Mouse (Mus musculus): ENCODE data around the gene Asl.
"Not testable (repeated sequence)": the region's sequence is repeated elsewhere in the genome, so short reads cannot be mapped to it uniquely, and the experiment has no call there.

The Asl gene

DNA sequence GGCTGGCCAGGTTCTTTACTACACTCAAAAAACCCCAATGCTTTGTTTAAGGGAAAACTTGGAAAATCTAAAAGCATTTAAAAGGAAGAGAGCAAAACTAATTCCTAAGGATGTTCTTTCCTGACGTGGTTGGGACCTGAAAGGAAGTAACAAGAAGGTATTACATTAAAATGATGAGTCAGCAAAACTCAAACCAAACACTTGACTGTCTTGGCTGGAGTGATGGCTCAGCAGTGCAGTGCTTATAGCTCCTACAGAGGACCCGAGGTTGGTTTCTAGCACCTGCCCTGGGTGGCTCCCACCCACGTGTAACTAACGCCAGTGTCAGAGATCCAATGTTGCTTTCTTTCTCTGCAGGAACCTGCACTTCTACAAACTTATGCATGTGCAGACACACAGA lies 12.2 kb upstream of the Asl start:
- Histone ChIP-seq H3K9me3 (ENCODE audit: low read length) (no peaks in the 10 kb centered on the region), H3K4me1 (replicated peaks; ENCODE audit: low read depth, low read length) (peaks cover 17% of the 10 kb centered on the region), H3K27me3 (ENCODE audit: insufficient read depth, low read length) (no peaks in the 10 kb centered on the region), H3K4me3 (replicated peaks; ENCODE audit: low read length) (no peak overlapping the region), H3K36me3 (ENCODE audit: insufficient read depth, low read length) (peaks cover 83% of the 10 kb centered on the region)
- no peak for TF ChIP-seq NANOG (IDR thresholded peaks at IDR 0.05; ENCODE audit: borderline replicate concordance, low read length)
- no peak for TF ChIP-seq CTCF (conservative IDR thresholded peaks at IDR 0.05; ENCODE audit: low read length)
- no peak for TF ChIP-seq POU5F1 (IDR thresholded peaks at IDR 0.05; ENCODE audit: borderline replicate concordance, low read length)

DNA sequence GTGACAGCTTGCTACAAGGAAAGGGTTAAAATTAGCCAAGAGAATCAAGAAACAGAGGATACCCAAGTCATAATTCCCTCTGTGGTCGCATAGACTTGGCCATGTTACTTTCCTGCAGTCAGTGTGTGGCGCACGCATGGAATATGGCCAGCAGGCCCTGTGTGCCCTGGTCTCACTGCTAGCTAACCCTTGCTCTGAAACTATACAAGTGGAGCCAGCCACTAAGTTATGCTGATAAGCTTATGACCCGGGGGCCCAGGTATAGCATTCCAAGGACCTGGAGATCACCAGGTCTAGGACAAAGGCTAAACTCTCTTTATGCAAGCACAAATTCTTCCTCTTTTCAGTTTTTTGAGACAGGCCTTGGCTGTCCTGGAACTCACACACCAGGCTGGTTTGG lies 11.8 kb upstream of the Asl start:
- Histone ChIP-seq H3K4me3 (replicated peaks; ENCODE audit: low read length) (no peak overlapping the region), H3K27me3 (ENCODE audit: insufficient read depth, low read length) (no peaks in the 10 kb centered on the region), H3K9me3 (ENCODE audit: low read length) (no peaks in the 10 kb centered on the region), H3K36me3 (ENCODE audit: insufficient read depth, low read length) (peaks cover 78% of the 10 kb centered on the region), H3K4me1 (replicated peaks; ENCODE audit: low read depth, low read length) (peaks cover 19% of the 10 kb centered on the region)
- TF ChIP-seq CTCF (conservative IDR thresholded peaks at IDR 0.05; ENCODE audit: low read length) (no peak), NANOG (IDR thresholded peaks at IDR 0.05; ENCODE audit: borderline replicate concordance, low read length) (no peak)

DNA sequence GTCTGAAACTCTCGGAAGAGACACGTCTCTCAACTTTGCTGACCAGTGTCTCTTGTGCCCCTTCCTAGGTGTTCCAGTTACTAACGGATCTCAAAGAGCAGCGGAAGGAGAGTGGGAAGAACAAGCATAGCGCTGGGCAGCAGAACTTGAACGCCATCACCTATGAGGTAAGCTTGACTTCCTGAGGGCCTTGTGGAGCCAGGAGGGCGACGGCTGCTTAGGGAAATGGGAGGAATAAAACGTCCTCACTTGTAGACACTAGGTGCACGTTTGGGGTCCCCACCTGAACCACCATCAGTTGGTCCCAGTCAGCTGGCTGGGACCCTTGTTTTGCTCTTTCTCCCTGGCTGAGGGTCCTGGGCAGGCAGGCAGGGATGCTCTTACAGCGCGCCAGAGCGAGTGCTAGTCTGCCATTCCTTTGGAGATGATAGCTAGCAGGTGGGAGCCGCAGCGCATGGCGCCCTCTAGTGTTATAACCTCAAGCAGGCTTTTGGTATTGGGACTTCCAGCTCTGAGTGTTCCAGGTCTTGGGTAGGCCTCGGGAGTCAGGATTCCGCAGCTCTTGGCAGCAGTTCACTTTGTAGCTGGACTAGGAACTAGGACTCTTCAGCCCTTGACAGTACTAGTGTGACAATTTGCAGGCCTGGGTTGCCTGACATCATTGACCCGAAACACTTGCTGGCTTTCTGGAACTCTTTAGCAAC lies 8.9 kb upstream of the Asl start:
- H3K4me1 ChIP-seq (replicated peaks; ENCODE audit: low read depth, low read length) = peaks cover 28% of the 10 kb centered on the region
- peaks cover 62% of the 10 kb centered on the region for H3K36me3 ChIP-seq (ENCODE audit: insufficient read depth, low read length)
- H3K4me3 ChIP-seq (replicated peaks; ENCODE audit: low read length) = no peak overlapping the region
- no peaks in the 10 kb centered on the region for H3K9me3 ChIP-seq (ENCODE audit: low read length)
- no peaks in the 10 kb centered on the region for H3K27me3 ChIP-seq (ENCODE audit: insufficient read depth, low read length)
- no peak for TF ChIP-seq POU5F1 (IDR thresholded peaks at IDR 0.05; ENCODE audit: borderline replicate concordance, low read length)
- TF ChIP-seq CTCF (conservative IDR thresholded peaks at IDR 0.05; ENCODE audit: low read length) = peak; percentile 82

DNA sequence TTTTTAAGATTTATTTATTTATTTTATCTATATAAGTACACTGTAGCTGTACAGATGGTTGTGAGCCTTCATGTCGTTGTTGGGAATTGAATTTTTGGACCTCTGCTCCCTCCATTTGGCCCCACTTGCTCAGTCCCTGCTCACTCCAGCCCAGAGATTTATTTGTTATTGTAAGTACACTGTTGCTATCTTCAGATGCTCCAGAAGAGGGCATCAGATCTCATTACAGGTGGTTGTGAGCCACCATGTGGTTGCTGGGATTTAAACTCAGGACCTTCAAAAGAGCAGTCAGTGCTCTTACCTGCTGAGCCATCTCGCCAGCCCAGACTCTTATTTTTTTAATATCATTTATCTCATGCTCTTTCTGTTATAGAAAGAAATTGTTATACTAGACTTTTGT lies 7.3 kb upstream of the Asl start:
- H3K9me3 ChIP-seq (ENCODE audit: low read length); H3K27me3 ChIP-seq (ENCODE audit: insufficient read depth, low read length); H3K4me3 ChIP-seq (replicated peaks; ENCODE audit: low read length): not testable (repeated sequence)
- peak; percentile 31 for TF ChIP-seq CTCF (conservative IDR thresholded peaks at IDR 0.05; ENCODE audit: low read length)
- Histone ChIP-seq H3K36me3 (ENCODE audit: insufficient read depth, low read length) (peaks cover 46% of the 10 kb centered on the region), H3K4me1 (replicated peaks; ENCODE audit: low read depth, low read length) (peaks cover 44% of the 10 kb centered on the region)

DNA sequence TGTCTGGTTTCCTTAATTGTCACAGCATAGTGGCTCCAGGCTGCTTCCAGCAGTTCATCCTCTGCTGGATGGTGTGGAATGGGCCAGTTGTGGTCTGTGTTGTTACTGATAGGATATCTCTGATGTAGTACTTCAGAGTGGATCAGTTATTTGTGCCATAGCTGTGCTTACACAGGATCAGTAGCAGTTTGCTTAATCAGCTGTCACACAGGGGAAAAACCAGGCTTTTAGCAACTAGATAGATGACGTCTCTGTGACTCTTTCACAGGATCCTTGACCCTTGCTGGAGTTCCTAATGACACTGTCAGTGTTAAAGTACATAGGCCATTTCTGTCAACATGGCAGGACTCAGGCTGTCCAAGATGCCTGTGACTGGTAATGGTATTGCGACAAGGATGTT lies 4.8 kb upstream of the Asl start:
- TF ChIP-seq POU5F1 (IDR thresholded peaks at IDR 0.05; ENCODE audit: borderline replicate concordance, low read length) (no peak), NANOG (IDR thresholded peaks at IDR 0.05; ENCODE audit: borderline replicate concordance, low read length) (no peak), CTCF (conservative IDR thresholded peaks at IDR 0.05; ENCODE audit: low read length) (no peak)
- no peak overlapping the region for H3K4me3 ChIP-seq (replicated peaks; ENCODE audit: low read length)
- no peaks in the 10 kb centered on the region for H3K9me3 ChIP-seq (ENCODE audit: low read length)
- H3K4me1 ChIP-seq (replicated peaks; ENCODE audit: low read depth, low read length) = peaks cover 59% of the 10 kb centered on the region
- no peaks in the 10 kb centered on the region for H3K27me3 ChIP-seq (ENCODE audit: insufficient read depth, low read length)
- H3K36me3 ChIP-seq (ENCODE audit: insufficient read depth, low read length) = peaks cover 29% of the 10 kb centered on the region

DNA sequence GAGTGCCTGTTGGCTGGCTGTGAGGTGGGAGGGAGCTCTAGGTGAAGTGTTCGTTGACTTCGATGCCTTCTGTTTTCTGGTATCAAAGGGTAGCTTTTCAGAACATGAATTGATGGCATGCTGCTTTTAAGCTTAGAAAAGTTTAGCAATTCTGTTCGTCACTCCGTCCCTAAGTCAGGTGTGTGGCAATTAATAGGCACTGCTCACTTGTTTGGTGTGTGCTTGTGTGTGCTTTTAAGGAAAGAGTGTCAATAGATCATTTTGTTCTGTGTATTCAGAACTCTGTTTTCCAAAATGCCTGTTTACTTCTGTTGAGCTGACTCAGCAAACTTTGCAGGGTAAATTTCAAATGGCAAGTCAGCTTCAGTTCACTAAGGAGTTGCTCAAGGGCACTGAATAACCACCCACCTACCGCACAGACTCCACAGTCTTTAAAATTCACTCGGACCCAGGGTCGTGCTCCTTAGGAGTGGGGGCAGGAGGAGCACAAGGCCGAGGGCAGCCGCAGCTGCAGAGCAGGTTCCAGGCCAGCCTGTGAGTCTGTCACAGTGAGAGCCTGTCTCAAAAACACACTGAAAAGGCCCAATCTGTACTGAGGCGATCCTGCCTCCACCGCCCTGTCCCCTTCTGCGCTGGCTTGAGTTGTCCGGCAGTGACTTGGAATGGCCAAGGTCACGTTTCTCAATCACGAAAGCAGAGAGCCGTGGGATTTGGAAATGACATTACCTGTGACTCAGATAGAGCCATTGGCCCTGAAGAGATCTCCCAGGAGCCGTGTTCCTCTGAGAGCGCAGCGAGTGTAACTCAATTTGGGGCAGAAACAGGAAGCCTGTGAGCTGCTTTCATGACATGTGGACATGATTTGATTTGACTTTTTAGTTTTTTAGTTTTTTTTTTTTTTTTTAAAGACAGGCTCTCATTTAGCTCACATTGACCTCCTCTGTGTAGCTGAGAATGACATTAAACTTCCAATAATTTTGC lies 2.7 kb upstream of the Asl start:
- Histone ChIP-seq H3K36me3 (ENCODE audit: insufficient read depth, low read length) (peaks cover 17% of the 10 kb centered on the region), H3K4me1 (replicated peaks; ENCODE audit: low read depth, low read length) (peaks cover 54% of the 10 kb centered on the region), H3K27me3 (ENCODE audit: insufficient read depth, low read length) (no peaks in the 10 kb centered on the region), H3K9me3 (ENCODE audit: low read length) (no peaks in the 10 kb centered on the region), H3K4me3 (replicated peaks; ENCODE audit: low read length) (peak overlapping the region; percentile 57)
- TF ChIP-seq NANOG (IDR thresholded peaks at IDR 0.05; ENCODE audit: borderline replicate concordance, low read length) = no peak
- no peak for TF ChIP-seq CTCF (conservative IDR thresholded peaks at IDR 0.05; ENCODE audit: low read length)
- no peak for TF ChIP-seq POU5F1 (IDR thresholded peaks at IDR 0.05; ENCODE audit: borderline replicate concordance, low read length)

DNA sequence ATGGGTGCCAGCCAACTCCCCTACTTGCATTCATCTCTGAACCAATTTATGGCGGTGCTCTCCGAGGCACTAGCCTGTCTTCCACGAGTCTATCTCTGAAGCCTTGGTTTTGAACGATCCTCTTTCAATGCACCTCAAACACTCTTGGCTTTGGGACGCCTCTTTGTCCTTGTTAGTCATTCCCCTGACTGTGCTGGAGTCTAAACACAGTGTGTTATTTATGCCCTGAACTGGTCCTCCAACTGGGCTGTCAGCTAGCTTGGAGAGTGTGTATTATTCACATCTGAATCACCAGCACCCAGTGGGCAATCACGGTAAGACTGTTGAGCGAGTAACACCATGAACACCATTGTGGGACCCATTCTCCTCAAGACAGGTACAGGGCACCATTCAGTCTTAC lies 1.4 kb downstream of the Asl start:
- no peaks in the 10 kb centered on the region for H3K9me3 ChIP-seq (ENCODE audit: low read length)
- H3K27me3 ChIP-seq (ENCODE audit: insufficient read depth, low read length) = no peaks in the 10 kb centered on the region
- peaks cover 5% of the 10 kb centered on the region; the same call in 1 of the 2 replicates for H3K36me3 ChIP-seq (ENCODE audit: insufficient read depth, low read length)
- no peak overlapping the region for H3K4me3 ChIP-seq (replicated peaks; ENCODE audit: low read length)
- peaks cover 59% of the 10 kb centered on the region for H3K4me1 ChIP-seq (replicated peaks; ENCODE audit: low read depth, low read length)
- TF ChIP-seq CTCF (conservative IDR thresholded peaks at IDR 0.05; ENCODE audit: low read length) = no peak
- TF ChIP-seq NANOG (IDR thresholded peaks at IDR 0.05; ENCODE audit: borderline replicate concordance, low read length) = no peak
- TF ChIP-seq POU5F1 (IDR thresholded peaks at IDR 0.05; ENCODE audit: borderline replicate concordance, low read length) = no peak

DNA sequence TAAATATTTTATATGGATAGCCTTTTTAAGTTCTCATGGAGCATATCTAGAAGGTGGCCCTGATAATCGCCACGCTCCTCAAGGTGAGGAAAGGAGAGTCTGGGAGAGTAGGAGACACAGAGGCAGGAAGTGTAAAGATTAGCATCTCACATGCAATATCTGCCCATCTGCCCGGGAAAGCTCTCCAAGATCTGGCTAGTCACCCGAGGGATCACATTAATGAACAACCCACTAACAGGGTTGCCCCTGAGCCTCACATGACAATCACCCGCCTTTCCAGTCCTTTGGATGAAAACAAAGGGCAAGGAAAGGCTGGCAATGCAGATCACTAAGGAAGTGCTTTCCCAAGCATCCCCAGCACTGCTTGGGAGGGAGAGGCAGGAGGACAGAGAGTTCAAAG lies 1.9 kb downstream of the Asl start:
- H3K4me1 ChIP-seq (replicated peaks; ENCODE audit: low read depth, low read length) = peaks cover 59% of the 10 kb centered on the region
- H3K27me3 ChIP-seq (ENCODE audit: insufficient read depth, low read length) = no peaks in the 10 kb centered on the region
- no peak overlapping the region for H3K4me3 ChIP-seq (replicated peaks; ENCODE audit: low read length)
- peaks cover 9% of the 10 kb centered on the region; the same call in 1 of the 2 replicates for H3K36me3 ChIP-seq (ENCODE audit: insufficient read depth, low read length)
- no peak for TF ChIP-seq NANOG (IDR thresholded peaks at IDR 0.05; ENCODE audit: borderline replicate concordance, low read length)
- TF ChIP-seq POU5F1 (IDR thresholded peaks at IDR 0.05; ENCODE audit: borderline replicate concordance, low read length) = no peak
- no peak for TF ChIP-seq CTCF (conservative IDR thresholded peaks at IDR 0.05; ENCODE audit: low read length)
- no peaks in the 10 kb centered on the region for H3K9me3 ChIP-seq (ENCODE audit: low read length)

Measured in E14TG2a.4 (cell line).